Comparison of ENCODE assay signal across 8 mouse cellular contexts in genomic region chr1:86381027-86381426, GRCm38 (mm10). TPM values are rescaled to one million over a fixed set of nuclear protein-coding genes. Genes with fewer than 3 reads are reported as not detected.
DNase-seq lines count a peak whose midpoint lies in the region; ATAC-seq lines count a peak whose summit lies in the region.

No protein-coding gene starts in this region.

- 0 out of 2 replicates have a peak overlapping the region, but pooled peaks have one; percentile 14 for H3K4me2 ChIP-seq in forebrain, embryonic 14.5 days (ENCODE audit: low read length)
- H3K4me2 ChIP-seq in intestine, embryonic 15.5 days (replicated peaks) = peak overlapping the region; percentile 40; the same call in 1 of the 2 replicates
- H3K4me2 ChIP-seq in liver, embryonic 11.5 days = peak overlapping the region; percentile 69
- 0 out of 2 replicates have a peak overlapping the region, but pooled peaks have one; percentile 5 for H3K4me2 ChIP-seq in neural tube, embryonic 13.5 days

- H3K27ac ChIP-seq in forebrain, embryonic 14.5 days (ENCODE audit: low read depth, low read length) = no peak overlapping the region
- no peak overlapping the region for H3K27ac ChIP-seq in intestine, embryonic 15.5 days
- H3K27ac ChIP-seq in liver, embryonic 11.5 days (ENCODE audit: low read depth, low read length) = no peak overlapping the region
- H3K27ac ChIP-seq in neural tube, embryonic 13.5 days (replicated peaks) = no peak overlapping the region

- H3K27me3 ChIP-seq in forebrain, embryonic 14.5 days (replicated peaks; ENCODE audit: control insufficient read depth, insufficient read depth, low read length) = no peaks in the 10 kb centered on the region
- no peaks in the 10 kb centered on the region for H3K27me3 ChIP-seq in intestine, embryonic 15.5 days (replicated peaks)
- no peaks in the 10 kb centered on the region for H3K27me3 ChIP-seq in liver, embryonic 11.5 days (replicated peaks; ENCODE audit: control insufficient read depth, insufficient read depth, low read length)
- H3K27me3 ChIP-seq in neural tube, embryonic 13.5 days = no peaks in the 10 kb centered on the region

- no peak for ATAC-seq in forebrain, embryonic 14.5 days
- ATAC-seq in intestine, embryonic 15.5 days = peak; percentile 59; the same call in 1 of the 2 replicates
- peak; percentile 75 for ATAC-seq in liver, embryonic 11.5 days (replicated peaks; ENCODE audit: low FRiP score)
- ATAC-seq in neural tube, embryonic 13.5 days (ENCODE audit: low read depth) = no peak

- no peaks in the 10 kb centered on the region for H3K36me3 ChIP-seq in forebrain, embryonic 14.5 days (ENCODE audit: control insufficient read depth, insufficient read depth, low read length)
- H3K36me3 ChIP-seq in intestine, embryonic 15.5 days = no peaks in the 10 kb centered on the region
- H3K36me3 ChIP-seq in liver, embryonic 11.5 days (ENCODE audit: control insufficient read depth, insufficient read depth, low read length) = no peaks in the 10 kb centered on the region
- no peaks in the 10 kb centered on the region for H3K36me3 ChIP-seq in neural tube, embryonic 13.5 days

- H3K4me3 ChIP-seq in forebrain, embryonic 14.5 days (ENCODE audit: low read depth, low read length) = no peak overlapping the region
- H3K4me3 ChIP-seq in intestine, embryonic 15.5 days (replicated peaks) = no peak overlapping the region
- peak overlapping the region; percentile 40 for H3K4me3 ChIP-seq in liver, embryonic 11.5 days (ENCODE audit: low read depth, low read length)
- no peak overlapping the region for H3K4me3 ChIP-seq in neural tube, embryonic 13.5 days

- H3K9ac ChIP-seq in forebrain, embryonic 14.5 days (ENCODE audit: low read length) = no peak overlapping the region
- H3K9ac ChIP-seq in intestine, embryonic 15.5 days = no peak overlapping the region
- H3K9ac ChIP-seq in liver, embryonic 11.5 days (ENCODE audit: low read depth, low read length) = peak overlapping the region; percentile 51
- H3K9ac ChIP-seq in neural tube, embryonic 13.5 days = no peak overlapping the region

- 37% methylated on average over 13 of the region's 13 CpGs for WGBS in forebrain, embryonic 14.5 days
- 26% methylated on average over 13 of the region's 13 CpGs for WGBS in intestine, embryonic 15.5 days
- WGBS in liver, embryonic 11.5 days = 20% methylated on average over 13 of the region's 13 CpGs
- 37% methylated on average over 13 of the region's 13 CpGs for WGBS in neural tube, embryonic 13.5 days

- no peaks in the 10 kb centered on the region; the same call in 1 of the 2 replicates for H3K4me1 ChIP-seq in forebrain, embryonic 14.5 days (ENCODE audit: control insufficient read depth, insufficient read depth, low read length)
- no peaks in the 10 kb centered on the region for H3K4me1 ChIP-seq in intestine, embryonic 15.5 days (replicated peaks)
- no peaks in the 10 kb centered on the region for H3K4me1 ChIP-seq in liver, embryonic 11.5 days (replicated peaks; ENCODE audit: control insufficient read depth, insufficient read depth, low read length)
- 0 out of 2 replicates have a peak, but pooled peaks cover 3% of the 10 kb centered on the region for H3K4me1 ChIP-seq in neural tube, embryonic 13.5 days (replicated peaks)

- no peaks in the 10 kb centered on the region for H3K9me3 ChIP-seq in forebrain, embryonic 14.5 days (replicated peaks; ENCODE audit: control insufficient read depth, low read length)
- no peaks in the 10 kb centered on the region for H3K9me3 ChIP-seq in intestine, embryonic 15.5 days
- H3K9me3 ChIP-seq in liver, embryonic 11.5 days (ENCODE audit: control insufficient read depth, low read length) = no peaks in the 10 kb centered on the region
- H3K9me3 ChIP-seq in neural tube, embryonic 13.5 days = no peaks in the 10 kb centered on the region

- peak; percentile 72 to 73 for DNase-seq in B cell, adult 2 months
- DNase-seq in ES-CJ7 (ENCODE audit: low read depth, low spot score) = peak; percentile 94
- DNase-seq in c-Kit-positive CD71-positive TER-119-negative erythroid progenitor cells, embryonic 14.5 days (ENCODE audit: low read depth) = peak; percentile 57
- DNase-seq in forebrain, embryonic 14.5 days (ENCODE audit: low spot score) = peak; percentile 56
- DNase-seq in liver, embryonic 11.5 days (ENCODE audit: low spot score) = peak; percentile 63
- DNase-seq in thymus, postnatal 4 days = peak; percentile 81

RNA-seq across cellular contexts. Expression of gene Ncl, which starts 21.8 kb away (rescaled TPM):
- polyA plus RNA-seq in forebrain, embryonic 14.5 days (2014; fragmentation: Nextera tagmentation; extraction: Ambion mirVana) = 122 and 124 TPM in 2 replicates
- 424 and 451 TPM in 2 replicates for polyA plus RNA-seq in intestine, embryonic 15.5 days (2015; fragmentation: Nextera tagmentation; extraction: Ambion mirVana)
- polyA plus RNA-seq in liver, embryonic 11.5 days (2014; fragmentation: Nextera tagmentation; extraction: Ambion mirVana) = 828 and 901 TPM in 2 replicates
- polyA plus RNA-seq in neural tube, embryonic 13.5 days (2015; fragmentation: Nextera tagmentation; extraction: Ambion mirVana) = 213 and 222 TPM in 2 replicates

RNA-seq across cellular contexts. Expression of gene Nmur1, which starts 45.0 kb away (rescaled TPM):
- not detected in 2 replicates for polyA plus RNA-seq in forebrain, embryonic 14.5 days (2014; fragmentation: Nextera tagmentation; extraction: Ambion mirVana)
- 0.27 and 0.36 TPM in 2 replicates for polyA plus RNA-seq in intestine, embryonic 15.5 days (2015; fragmentation: Nextera tagmentation; extraction: Ambion mirVana)
- not detected in 2 replicates for polyA plus RNA-seq in liver, embryonic 11.5 days (2014; fragmentation: Nextera tagmentation; extraction: Ambion mirVana)
- polyA plus RNA-seq in neural tube, embryonic 13.5 days (2015; fragmentation: Nextera tagmentation; extraction: Ambion mirVana) = 0.49 TPM in 1 of 2 replicates, not detected in the other

RNA-seq across cellular contexts. Expression of gene Tex44, which starts 45.1 kb away (rescaled TPM):
- not detected in 2 replicates for polyA plus RNA-seq in forebrain, embryonic 14.5 days (2014; fragmentation: Nextera tagmentation; extraction: Ambion mirVana)
- polyA plus RNA-seq in intestine, embryonic 15.5 days (2015; fragmentation: Nextera tagmentation; extraction: Ambion mirVana) = not detected in 2 replicates
- not detected in 2 replicates for polyA plus RNA-seq in liver, embryonic 11.5 days (2014; fragmentation: Nextera tagmentation; extraction: Ambion mirVana)
- polyA plus RNA-seq in neural tube, embryonic 13.5 days (2015; fragmentation: Nextera tagmentation; extraction: Ambion mirVana) = not detected in 2 replicates

Comparison
In these comparisons a context has a peak if more than half of its experiments do, and no peak if none do; other contexts are left out.
1. ATAC-seq: peak in intestine, embryonic 15.5 days (single experiment) and liver, embryonic 11.5 days (single experiment); none in forebrain, embryonic 14.5 days (single experiment) and neural tube, embryonic 13.5 days (single experiment).
2. H3K4me2 ChIP-seq: peak in every context shown above with its lines; median percentile 69 in liver, embryonic 11.5 days; 40 in intestine, embryonic 15.5 days; 14 in forebrain, embryonic 14.5 days; 5 in neural tube, embryonic 13.5 days.
3. Peak in every context shown above with its lines, with median percentiles within 50 percentile points of each other: DNase-seq.